ENCODE assay signal across 13 mouse cellular contexts in genomic region chr16:67769114-67769513, GRCm38 (mm10).
A peak's percentile ranks its signal among the peaks of the same experiment; 100 is the strongest.
DNase-seq lines count a peak whose midpoint lies in the region; ATAC-seq and TF ChIP-seq lines count a peak whose summit lies in the region.
"Had no signal": no experiment of that assay in that cellular context is flagged by ENCODE, and none has a peak within 500 bp of the region (broad histone marks: within the 10 kb centered on the region; RNA-seq: fewer than 3 reads in every experiment).

No protein-coding gene starts in this region.

- H3K9me3 ChIP-seq in kidney, postnatal 0 days (replicated peaks; ENCODE audit: low read length), result no peaks in the 10 kb centered on the region
- H3K9me3 ChIP-seq in kidney, embryonic 15.5 days (replicated peaks), result no peaks in the 10 kb centered on the region
- H3K9me3 ChIP-seq: neural tube, embryonic 15.5 days had no signal

- H3K4me3 ChIP-seq in kidney, postnatal 0 days (replicated peaks; ENCODE audit: low read depth, low read length), result no peak overlapping the region
- no peak overlapping the region for H3K4me3 ChIP-seq in kidney, embryonic 15.5 days (replicated peaks)
- H3K4me3 ChIP-seq: neural tube, embryonic 15.5 days had no signal

- peak; percentile 10 to 15 for DNase-seq in cerebellum, adult 18-20 months
- DNase-seq in cerebellum, adult 8-10 months, result no peak
- DNase-seq in kidney, postnatal 0 days (ENCODE audit: low spot score), result peak; percentile 4
- peak; percentile 4 to 23 for DNase-seq in cerebellum, postnatal 36 days
- DNase-seq in right cerebral cortex, postnatal 10 days (ENCODE audit: low spot score in 2 of 2), result peak; percentile 55 to 66
- DNase-seq in adrenal gland, postnatal 25 days, result no peak
- DNase-seq: kidney, adult 11 months; liver, postnatal 0 days; thymus, adult 2 months had no signal

- H3K27ac ChIP-seq in kidney, postnatal 0 days, result no peak overlapping the region
- no peak overlapping the region for H3K27ac ChIP-seq in kidney, embryonic 15.5 days
- H3K27ac ChIP-seq: neural tube, embryonic 15.5 days had no signal

- no peak overlapping the region for H3K9ac ChIP-seq in kidney, postnatal 0 days (ENCODE audit: low read depth, low read length)
- H3K9ac ChIP-seq in kidney, embryonic 15.5 days, result no peak overlapping the region
- H3K9ac ChIP-seq: liver, postnatal 0 days; neural tube, embryonic 15.5 days had no signal

- no peak for ATAC-seq in kidney, postnatal 0 days (replicated peaks; ENCODE audit: low FRiP score, low read depth)
- no peak for ATAC-seq in kidney, embryonic 15.5 days (replicated peaks; ENCODE audit: low FRiP score)
- ATAC-seq in megakaryocyte progenitor cell, adult 5-6 weeks (replicated peaks; ENCODE audit: poor library complexity), result no peak
- ATAC-seq: liver, postnatal 0 days had no signal

- H3K36me3 ChIP-seq in kidney, postnatal 0 days (ENCODE audit: insufficient read depth, low read length), result no peaks in the 10 kb centered on the region
- H3K36me3 ChIP-seq in kidney, embryonic 15.5 days, result no peaks in the 10 kb centered on the region
- H3K36me3 ChIP-seq: neural tube, embryonic 15.5 days had no signal

- no peak overlapping the region for H3K4me2 ChIP-seq in kidney, postnatal 0 days (ENCODE audit: low read length)
- no peak overlapping the region for H3K4me2 ChIP-seq in kidney, embryonic 15.5 days
- H3K4me2 ChIP-seq: midbrain, embryonic 11.5 days; neural tube, embryonic 15.5 days had no signal

- H3K27me3 ChIP-seq in kidney, postnatal 0 days (ENCODE audit: insufficient read depth, low read length), result no peaks in the 10 kb centered on the region
- no peaks in the 10 kb centered on the region for H3K27me3 ChIP-seq in kidney, embryonic 15.5 days
- H3K27me3 ChIP-seq: neural tube, embryonic 15.5 days had no signal

- TF ChIP-seq CTCF in kidney, postnatal 0 days (IDR thresholded peaks at IDR 0.05; ENCODE audit: low read depth), result peak; percentile 43; the same call in 1 of the 2 replicates

- H3K4me1 ChIP-seq in kidney, postnatal 0 days (replicated peaks; ENCODE audit: insufficient read depth, low read length), result no peaks in the 10 kb centered on the region
- no peaks in the 10 kb centered on the region for H3K4me1 ChIP-seq in kidney, embryonic 15.5 days
- H3K4me1 ChIP-seq: neural tube, embryonic 15.5 days had no signal

- WGBS in kidney, postnatal 0 days, result 48% methylated on average over 5 of the region's 5 CpGs
- WGBS in kidney, embryonic 15.5 days, result 46% methylated on average over 5 of the region's 5 CpGs

Comparison
In these comparisons a context has a peak if more than half of its experiments do, and no peak if none do; other contexts are left out.
1. DNase-seq: peak in cerebellum, adult 18-20 months (2 of 2), kidney, postnatal 0 days (single experiment), cerebellum, postnatal 36 days (2 of 2) and right cerebral cortex, postnatal 10 days (2 of 2); none in cerebellum, adult 8-10 months (single experiment) and adrenal gland, postnatal 25 days (single experiment).